Mouse (Mus musculus): ENCODE results near the gene Cat. TPM values are rescaled to one million over a fixed set of nuclear protein-coding genes. Genes with fewer than 3 reads are reported as not detected.

The Cat gene
- polyA plus RNA-seq, 1 experiment from 2014 or later, result 89.9 TPM

DNA sequence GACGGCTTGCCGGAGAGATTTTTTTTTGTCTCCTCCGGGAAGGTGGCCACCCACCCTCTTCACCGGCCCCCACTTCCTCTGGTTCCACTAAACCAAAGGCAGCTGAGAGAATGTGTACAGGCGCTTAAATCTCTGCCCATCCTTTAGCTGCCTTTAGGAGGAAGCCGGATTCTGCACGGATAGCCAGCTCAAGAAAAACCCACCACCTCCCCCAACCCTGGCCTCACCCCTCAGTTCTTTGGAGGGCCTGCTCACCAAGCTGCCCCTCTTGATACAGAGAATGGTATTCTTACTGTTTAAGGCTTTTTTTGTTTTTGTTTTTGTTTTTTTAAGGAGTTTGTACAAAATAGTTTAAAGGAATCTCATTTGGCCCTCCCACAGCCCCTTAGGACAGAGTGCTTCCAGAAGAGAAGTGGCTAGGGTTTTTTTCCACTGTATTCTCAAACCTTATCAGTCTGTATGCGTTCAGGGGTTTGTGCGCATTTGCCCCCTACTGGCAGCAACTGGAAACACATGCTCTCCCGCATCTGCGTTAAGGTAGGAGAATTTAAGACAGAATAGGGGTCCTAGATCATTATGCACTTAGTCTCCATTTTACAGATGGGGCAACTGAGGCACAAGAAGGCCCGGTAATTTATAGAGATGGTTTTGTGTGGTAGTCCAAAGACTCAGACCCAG, 60.5 kb downstream of the Cat start:
- no peaks in the 10 kb centered on the region for H3K27me3 ChIP-seq (replicated peaks; ENCODE audit: control insufficient read depth, insufficient read depth, low read length)
- peak overlapping the region; percentile 14; the same call in 1 of the 2 replicates for H3K4me3 ChIP-seq (ENCODE audit: low read depth, low read length)
- H3K9ac ChIP-seq (ENCODE audit: low read depth, low read length), result peak overlapping the region; percentile 22; the same call in 1 of the 2 replicates
- H3K36me3 ChIP-seq (ENCODE audit: control insufficient read depth, insufficient read depth, low read length), result no peaks in the 10 kb centered on the region
- peak overlapping the region; percentile 18; the same call in 1 of the 2 replicates for H3K27ac ChIP-seq (replicated peaks; ENCODE audit: low read depth, low read length)
- WGBS, result 28% methylated on average over 12 of the region's 12 CpGs
- ATAC-seq (ENCODE audit: low read depth) (peak; percentile 55; the same call in 1 of the 2 replicates), DNase-seq (ENCODE audit: low spot score) (peak; percentile 59)
- no peaks in the 10 kb centered on the region; the same call in 1 of the 2 replicates for H3K4me1 ChIP-seq (ENCODE audit: control insufficient read depth, insufficient read depth, low read length)
- H3K9me3 ChIP-seq (ENCODE audit: control insufficient read depth, low read length), result no peaks in the 10 kb centered on the region
- peak overlapping the region; percentile 27 for H3K4me2 ChIP-seq (ENCODE audit: low read depth, low read length)

DNA sequence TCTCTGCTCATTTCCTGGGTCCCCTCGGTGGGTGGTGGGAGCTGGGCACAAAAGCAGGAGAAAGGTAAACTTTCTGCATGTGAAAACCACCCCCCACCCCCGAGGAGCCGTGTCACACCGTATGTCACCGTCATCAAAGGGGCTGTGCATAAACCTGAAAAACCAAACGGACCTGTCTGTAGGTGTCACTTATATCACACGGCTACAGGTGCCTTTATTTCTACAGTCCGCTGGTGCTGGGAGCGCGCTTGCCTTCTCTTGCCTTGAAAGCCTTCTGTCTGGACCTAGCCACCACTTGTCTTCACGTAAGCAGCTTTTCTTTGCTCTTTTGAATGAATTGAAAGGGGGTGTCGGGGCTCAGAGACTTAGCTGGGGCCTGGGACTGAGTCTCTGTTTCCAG, 61.1 kb downstream of the Cat start:
- Histone ChIP-seq H3K27me3 (replicated peaks; ENCODE audit: control insufficient read depth, insufficient read depth, low read length) (no peaks in the 10 kb centered on the region), H3K9ac (ENCODE audit: low read depth, low read length) (peak overlapping the region; percentile 22; the same call in 1 of the 2 replicates), H3K9me3 (ENCODE audit: control insufficient read depth, low read length) (no peaks in the 10 kb centered on the region), H3K4me2 (ENCODE audit: low read depth, low read length) (peak overlapping the region; percentile 27), H3K4me3 (ENCODE audit: low read depth, low read length) (peak overlapping the region; percentile 14; the same call in 1 of the 2 replicates), H3K4me1 (ENCODE audit: control insufficient read depth, insufficient read depth, low read length) (no peaks in the 10 kb centered on the region; the same call in 1 of the 2 replicates), H3K36me3 (ENCODE audit: control insufficient read depth, insufficient read depth, low read length) (no peaks in the 10 kb centered on the region), H3K27ac (replicated peaks; ENCODE audit: low read depth, low read length) (peak overlapping the region; percentile 18; the same call in 1 of the 2 replicates)
- ATAC-seq (ENCODE audit: low read depth) (peak; percentile 53), DNase-seq (ENCODE audit: low spot score) (peak; percentile 71)
- 60% methylated on average over 12 of the region's 12 CpGs for WGBS

DNA sequence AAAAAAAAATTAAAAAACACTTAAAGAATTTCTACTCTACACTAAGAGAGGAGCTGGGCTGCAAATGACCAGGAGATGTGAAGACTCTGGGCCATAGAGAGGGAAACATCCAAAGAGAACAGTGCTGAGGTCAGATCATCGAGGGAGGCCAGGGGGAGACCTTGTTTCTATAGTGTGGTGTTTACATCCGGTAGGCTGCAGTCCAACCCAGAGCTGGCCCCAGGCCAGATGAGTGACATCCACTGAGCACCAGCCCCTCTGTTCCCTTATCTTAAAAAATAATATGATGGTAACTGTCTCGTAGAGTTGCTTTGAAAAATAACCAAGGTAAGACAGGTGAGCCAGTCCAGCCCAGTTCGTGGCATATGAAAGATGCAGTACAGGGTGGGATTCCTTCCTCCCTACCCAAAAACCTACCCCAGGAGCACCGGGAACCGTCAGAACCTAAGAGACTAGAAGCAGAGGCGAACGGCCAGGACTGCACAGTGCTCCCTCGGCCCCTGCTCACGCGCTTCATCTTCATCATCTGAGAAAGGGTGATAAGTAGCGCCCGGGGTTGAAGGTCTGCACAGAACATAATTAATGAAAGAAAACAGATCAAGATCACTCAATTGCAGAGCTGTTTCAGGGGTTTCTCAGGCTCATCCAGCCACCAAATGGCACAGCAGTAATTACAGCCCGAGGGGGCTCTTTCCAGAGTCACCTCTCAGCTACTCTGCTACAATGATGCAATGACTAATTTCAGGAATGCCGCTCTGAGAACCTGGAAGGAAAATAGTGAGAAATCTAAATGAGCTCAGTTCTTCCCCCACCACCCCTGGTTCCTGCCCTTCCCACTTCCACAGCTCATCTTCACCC, 64.1 kb downstream of the Cat start:
- WGBS, result 55% methylated on average over 15 of the region's 15 CpGs
- Histone ChIP-seq H3K4me3 (ENCODE audit: low read depth, low read length) (no peak overlapping the region), H3K4me2 (ENCODE audit: low read depth, low read length) (no peak overlapping the region), H3K9me3 (ENCODE audit: control insufficient read depth, low read length) (no peaks in the 10 kb centered on the region), H3K36me3 (ENCODE audit: control insufficient read depth, insufficient read depth, low read length) (no peaks in the 10 kb centered on the region), H3K27ac (replicated peaks; ENCODE audit: low read depth, low read length) (no peak overlapping the region), H3K9ac (ENCODE audit: low read depth, low read length) (no peak overlapping the region), H3K27me3 (replicated peaks; ENCODE audit: control insufficient read depth, insufficient read depth, low read length) (no peaks in the 10 kb centered on the region), H3K4me1 (ENCODE audit: control insufficient read depth, insufficient read depth, low read length) (no peaks in the 10 kb centered on the region; the same call in 1 of the 2 replicates)
- no peak for ATAC-seq (ENCODE audit: low read depth)
- DNase-seq (ENCODE audit: low spot score), result no peak

DNA sequence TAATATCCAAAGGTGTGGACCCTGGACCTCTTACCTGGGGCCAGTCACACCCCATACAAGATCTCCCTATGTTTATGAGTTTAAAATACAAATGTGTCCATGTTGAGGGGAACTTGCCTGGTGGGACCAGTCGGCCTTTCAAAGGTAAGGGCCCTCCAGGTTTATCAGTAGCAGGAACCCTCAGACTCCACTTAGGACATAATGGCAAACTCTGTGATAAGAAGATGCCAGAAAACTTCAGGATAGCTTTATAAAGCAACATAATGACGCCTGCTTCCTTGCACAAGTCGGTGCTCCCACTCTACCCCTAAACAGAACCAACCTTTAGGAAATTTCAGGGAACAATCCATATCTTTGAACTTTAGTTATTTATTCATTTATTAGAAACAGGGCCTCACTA, 69.2 kb downstream of the Cat start:
- WGBS, result 88% methylated on average over 3 of the region's 3 CpGs
- no peaks in the 10 kb centered on the region for H3K9me3 ChIP-seq (ENCODE audit: control insufficient read depth, low read length)
- H3K27me3 ChIP-seq (replicated peaks; ENCODE audit: control insufficient read depth, insufficient read depth, low read length), result no peaks in the 10 kb centered on the region
- no peaks in the 10 kb centered on the region for H3K36me3 ChIP-seq (ENCODE audit: control insufficient read depth, insufficient read depth, low read length)
- H3K9ac ChIP-seq (ENCODE audit: low read depth, low read length), result no peak overlapping the region
- H3K4me3 ChIP-seq (ENCODE audit: low read depth, low read length), result no peak overlapping the region
- no peak for ATAC-seq (ENCODE audit: low read depth)
- H3K4me2 ChIP-seq (ENCODE audit: low read depth, low read length), result no peak overlapping the region
- DNase-seq (ENCODE audit: low spot score), result no peak
- H3K27ac ChIP-seq (replicated peaks; ENCODE audit: low read depth, low read length), result no peak overlapping the region
- H3K4me1 ChIP-seq (ENCODE audit: control insufficient read depth, insufficient read depth, low read length), result no peaks in the 10 kb centered on the region

DNA sequence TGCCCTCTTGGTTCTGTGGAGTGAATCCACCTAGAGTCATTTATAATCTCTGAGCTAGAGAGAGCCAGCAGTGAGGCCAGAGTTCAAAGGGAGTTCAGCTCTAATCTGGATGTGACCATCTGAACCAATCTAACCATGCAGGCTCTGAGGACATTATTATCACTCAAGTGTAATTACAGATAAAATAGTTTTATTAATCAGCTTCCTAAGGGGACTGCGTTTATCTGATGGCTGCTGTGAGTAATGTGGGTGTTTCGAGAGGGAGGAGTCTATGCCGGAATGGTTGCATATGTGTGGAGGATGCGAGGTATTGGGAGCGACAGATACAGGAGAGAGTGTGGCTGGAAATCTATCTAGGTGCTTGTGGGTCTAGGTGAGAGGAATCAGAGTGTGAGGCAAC, 71.6 kb downstream of the Cat start:
- no peak overlapping the region for H3K27ac ChIP-seq (replicated peaks; ENCODE audit: low read depth, low read length)
- no peaks in the 10 kb centered on the region for H3K36me3 ChIP-seq (ENCODE audit: control insufficient read depth, insufficient read depth, low read length)
- WGBS, result 70% methylated on average over 5 of the region's 5 CpGs
- H3K4me3 ChIP-seq (ENCODE audit: low read depth, low read length), result no peak overlapping the region
- H3K4me2 ChIP-seq (ENCODE audit: low read depth, low read length), result no peak overlapping the region
- ATAC-seq (ENCODE audit: low read depth) (no peak), DNase-seq (ENCODE audit: low spot score) (no peak)
- H3K9ac ChIP-seq (ENCODE audit: low read depth, low read length), result no peak overlapping the region
- no peaks in the 10 kb centered on the region for H3K4me1 ChIP-seq (ENCODE audit: control insufficient read depth, insufficient read depth, low read length)
- H3K27me3 ChIP-seq (replicated peaks; ENCODE audit: control insufficient read depth, insufficient read depth, low read length), result no peaks in the 10 kb centered on the region
- H3K9me3 ChIP-seq (ENCODE audit: control insufficient read depth, low read length), result no peaks in the 10 kb centered on the region

DNA sequence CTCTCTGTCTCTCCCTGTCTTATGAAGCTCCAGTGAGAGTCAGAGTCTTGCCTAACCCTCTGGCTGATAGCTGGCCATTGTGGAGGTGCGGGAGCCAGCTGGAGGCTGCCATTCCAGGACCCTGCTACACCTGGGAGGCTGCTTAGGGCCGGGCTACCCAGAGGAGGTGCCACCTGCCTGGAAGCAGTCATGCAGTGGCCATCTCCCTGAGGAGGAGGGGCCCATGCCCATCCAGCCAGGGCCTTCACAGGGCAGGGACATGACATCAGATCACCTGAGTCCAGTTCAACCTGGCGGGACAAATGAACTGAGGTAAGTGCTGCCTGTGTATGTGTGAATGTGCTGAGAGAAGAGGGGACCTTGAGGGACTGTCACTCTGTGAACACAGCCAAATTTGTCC, 73.1 kb downstream of the Cat start:
- no peak for ATAC-seq (ENCODE audit: low read depth)
- Histone ChIP-seq H3K9me3 (ENCODE audit: control insufficient read depth, low read length) (no peaks in the 10 kb centered on the region), H3K9ac (ENCODE audit: low read depth, low read length) (no peak overlapping the region), H3K4me1 (ENCODE audit: control insufficient read depth, insufficient read depth, low read length) (no peaks in the 10 kb centered on the region), H3K4me3 (ENCODE audit: low read depth, low read length) (no peak overlapping the region), H3K27ac (replicated peaks; ENCODE audit: low read depth, low read length) (no peak overlapping the region), H3K27me3 (replicated peaks; ENCODE audit: control insufficient read depth, insufficient read depth, low read length) (no peaks in the 10 kb centered on the region), H3K4me2 (ENCODE audit: low read depth, low read length) (no peak overlapping the region), H3K36me3 (ENCODE audit: control insufficient read depth, insufficient read depth, low read length) (no peaks in the 10 kb centered on the region)
- DNase-seq (ENCODE audit: low spot score), result no peak
- 87% methylated on average over 3 of the region's 3 CpGs for WGBS

DNA sequence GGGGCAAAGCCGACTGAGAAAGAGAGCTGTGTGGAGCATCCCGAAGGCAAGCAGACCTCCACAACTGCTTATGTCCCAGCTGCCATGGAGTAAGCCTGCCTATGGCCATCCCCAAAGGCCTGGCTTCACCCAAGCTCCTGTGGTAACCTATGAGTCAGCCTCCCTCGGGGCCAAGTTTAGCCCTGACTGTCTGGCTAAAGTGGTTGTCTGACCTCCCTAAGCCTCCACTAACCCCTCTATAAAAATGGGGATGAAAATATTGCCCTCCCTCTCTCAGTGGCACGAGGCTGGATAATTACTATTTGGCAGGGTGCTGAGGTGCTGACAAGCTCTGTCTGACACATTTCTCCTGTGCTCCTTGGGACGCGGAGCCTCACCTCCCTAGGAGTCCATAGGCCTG, 73.6 kb downstream of the Cat start, which contains the start of gene Elf5:
Elf5 (plus strand) TSS at position 341 of the 400 bp plus-strand sequence.
- Histone ChIP-seq H3K27ac (replicated peaks; ENCODE audit: low read depth, low read length) (no peak within 1 kb of the TSS), H3K9ac (ENCODE audit: low read depth, low read length) (no peak within 1 kb of the TSS), H3K27me3 (replicated peaks; ENCODE audit: control insufficient read depth, insufficient read depth, low read length) (no peaks in the 10 kb centered on the region), H3K36me3 (ENCODE audit: control insufficient read depth, insufficient read depth, low read length) (no peaks in the 10 kb centered on the region), H3K9me3 (ENCODE audit: control insufficient read depth, low read length) (no peaks in the 10 kb centered on the region), H3K4me2 (ENCODE audit: low read depth, low read length) (no peak within 1 kb of the TSS), H3K4me3 (ENCODE audit: low read depth, low read length) (no peak within 1 kb of the TSS), H3K4me1 (ENCODE audit: control insufficient read depth, insufficient read depth, low read length) (no peaks in the 10 kb centered on the region)
- 0 out of 2 replicates have a peak, but pooled peaks have one; percentile 37 for ATAC-seq (ENCODE audit: low read depth)
- 78% methylated on average over 6 of the region's 6 CpGs for WGBS
- DNase-seq (ENCODE audit: low spot score), result no peak

DNA sequence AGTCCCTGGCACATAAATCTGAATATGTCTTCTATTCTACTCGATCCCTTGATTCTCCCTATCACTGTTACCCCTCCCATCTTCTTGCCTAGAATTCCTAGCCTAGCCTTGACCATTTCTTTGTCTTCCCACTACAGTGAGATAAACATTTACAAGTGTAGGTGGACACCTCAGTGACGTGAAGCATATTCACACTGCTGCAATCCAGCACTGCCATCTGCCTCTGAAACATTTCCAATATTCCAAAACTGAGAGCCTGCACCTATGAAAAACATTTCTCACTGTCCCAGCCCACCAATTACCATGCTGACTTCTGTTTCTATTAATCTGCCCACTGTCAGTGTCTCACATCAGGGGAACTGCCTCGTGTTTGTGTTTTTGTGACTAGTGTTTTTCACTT, 78.7 kb downstream of the Cat start:
- no peak for ATAC-seq (ENCODE audit: low read depth)
- Histone ChIP-seq H3K4me1 (ENCODE audit: control insufficient read depth, insufficient read depth, low read length) (no peaks in the 10 kb centered on the region), H3K9ac (ENCODE audit: low read depth, low read length) (no peak overlapping the region), H3K9me3 (ENCODE audit: control insufficient read depth, low read length) (no peaks in the 10 kb centered on the region), H3K27ac (replicated peaks; ENCODE audit: low read depth, low read length) (no peak overlapping the region), H3K4me2 (ENCODE audit: low read depth, low read length) (no peak overlapping the region), H3K27me3 (replicated peaks; ENCODE audit: control insufficient read depth, insufficient read depth, low read length) (no peaks in the 10 kb centered on the region), H3K4me3 (ENCODE audit: low read depth, low read length) (no peak overlapping the region), H3K36me3 (ENCODE audit: control insufficient read depth, insufficient read depth, low read length) (no peaks in the 10 kb centered on the region)
- no peak for DNase-seq (ENCODE audit: low spot score)
- 84% methylated on average over 3 of the region's 3 CpGs for WGBS

All from embryonic facial prominence, embryonic 14.5 days (tissue).